Mouse (Mus musculus): ENCODE results near the gene Dnah6. TPM values are rescaled to one million over a fixed set of nuclear protein-coding genes. Genes with fewer than 3 reads are reported as not detected.

The Dnah6 gene
- polyA plus RNA-seq, 1 experiment from 2014 or later: 0.10 TPM

DNA sequence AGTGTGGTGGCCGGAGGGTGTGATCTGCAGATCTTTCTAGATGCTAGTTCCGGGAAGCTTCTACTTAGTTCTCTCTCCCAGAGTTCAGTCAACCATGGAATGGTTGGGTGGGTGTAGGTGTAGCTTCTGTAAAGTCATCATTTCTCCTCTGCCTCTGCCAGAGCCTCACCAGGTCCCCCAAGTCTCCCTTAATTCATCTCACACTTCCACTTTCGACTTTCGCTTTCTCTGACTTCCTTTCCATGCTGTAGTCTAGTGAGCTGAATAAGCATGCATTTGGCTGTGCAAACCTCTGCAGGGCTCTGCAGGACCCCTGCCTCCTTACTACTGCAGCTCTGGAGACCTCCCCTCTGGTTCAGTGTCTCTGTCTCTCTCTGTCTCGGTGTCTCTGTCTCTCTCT, 231.2 kb downstream of the Dnah6 start:
- no peaks in the 10 kb centered on the region for H3K9me3 ChIP-seq (replicated peaks; ENCODE audit: control insufficient read depth, low read length)
- WGBS: 63% methylated on average over 5 of the region's 5 CpGs
- no peaks in the 10 kb centered on the region for H3K27me3 ChIP-seq (ENCODE audit: control insufficient read depth, insufficient read depth, low read length)
- H3K27ac ChIP-seq (ENCODE audit: low read length): peak overlapping the region; percentile 22; the same call in 1 of the 2 replicates
- no peak overlapping the region for H3K9ac ChIP-seq (ENCODE audit: low read length)
- H3K4me2 ChIP-seq (ENCODE audit: low read depth, low read length): no peak overlapping the region
- no peak overlapping the region for H3K4me3 ChIP-seq (replicated peaks; ENCODE audit: low read length)
- no peaks in the 10 kb centered on the region for H3K36me3 ChIP-seq (ENCODE audit: control insufficient read depth, insufficient read depth, low read length)
- no peak for ATAC-seq (ENCODE audit: insufficient read depth, low FRiP score)
- peaks cover 13% of the 10 kb centered on the region; the same call in 1 of the 2 replicates for H3K4me1 ChIP-seq (ENCODE audit: control insufficient read depth, insufficient read depth, low read length)

DNA sequence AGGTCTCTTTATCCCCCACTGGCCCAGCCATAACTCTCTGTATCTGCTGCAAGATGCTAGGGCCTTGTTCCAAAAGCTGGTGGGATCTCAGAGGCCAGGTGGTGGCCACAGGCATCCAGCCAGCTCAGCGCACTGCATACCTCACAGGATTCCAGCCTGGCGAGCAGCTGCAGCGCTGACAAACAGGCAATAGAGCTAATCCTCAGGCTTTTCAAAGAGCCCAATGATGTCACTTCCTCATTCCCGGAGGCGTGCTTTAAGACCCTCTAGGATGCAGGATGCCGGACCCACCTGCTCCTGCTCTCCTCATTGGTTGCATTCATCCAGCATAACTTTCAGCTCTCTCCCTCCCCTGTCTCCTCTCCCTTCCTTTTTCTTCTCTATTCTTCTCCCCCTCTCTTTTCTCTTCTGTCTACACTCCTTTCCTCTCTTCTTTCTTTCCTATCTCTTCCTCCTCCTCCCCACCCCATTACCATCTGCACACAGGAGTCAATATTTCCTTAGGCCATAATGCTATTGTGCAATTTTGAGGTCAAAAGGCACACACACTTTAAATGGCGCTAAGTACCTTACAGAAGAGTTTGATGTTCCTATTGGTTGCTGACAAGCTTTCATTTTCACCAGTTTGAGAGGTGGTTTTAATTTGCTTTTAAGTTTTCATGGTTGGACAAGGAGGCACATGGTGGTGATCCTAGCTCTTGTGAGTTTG, 232.3 kb downstream of the Dnah6 start:
- ATAC-seq (ENCODE audit: insufficient read depth, low FRiP score): 0 out of 2 replicates have a peak, but pooled peaks have one; percentile 44
- 30% methylated on average over 7 of the region's 7 CpGs for whole genome bisulfite sequencing
- no peak overlapping the region for H3K4me2 ChIP-seq (ENCODE audit: low read depth, low read length)

DNA sequence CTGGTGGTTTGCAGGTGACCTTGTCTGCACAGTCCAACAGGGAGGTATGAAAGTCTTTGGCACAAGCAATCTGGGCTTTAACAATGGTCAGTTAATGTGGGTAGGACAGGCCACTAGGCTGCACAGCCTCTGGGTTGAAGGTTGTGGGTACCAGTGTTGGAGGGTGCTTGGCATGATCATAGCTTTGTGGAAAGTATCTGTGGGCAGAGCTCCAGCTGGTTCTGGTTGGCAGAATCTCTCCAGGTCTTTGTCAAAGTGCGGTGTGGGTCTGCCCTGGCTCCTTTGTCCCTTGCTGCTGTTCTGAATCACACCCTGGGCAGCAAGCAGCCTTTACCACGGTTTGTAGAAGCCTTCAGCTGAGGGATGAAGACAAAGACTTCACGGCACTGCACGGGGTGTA, 238.9 kb downstream of the Dnah6 start:
- WGBS: 84% methylated on average over 4 of the region's 4 CpGs
- no peak for ATAC-seq (ENCODE audit: insufficient read depth, low FRiP score)
- Histone ChIP-seq H3K4me1 (ENCODE audit: control insufficient read depth, insufficient read depth, low read length) (peaks cover 27% of the 10 kb centered on the region), H3K9me3 (replicated peaks; ENCODE audit: control insufficient read depth, low read length) (no peaks in the 10 kb centered on the region), H3K36me3 (ENCODE audit: control insufficient read depth, insufficient read depth, low read length) (no peaks in the 10 kb centered on the region), H3K4me2 (ENCODE audit: low read depth, low read length) (no peak overlapping the region), H3K4me3 (replicated peaks; ENCODE audit: low read length) (no peak overlapping the region), H3K27me3 (ENCODE audit: control insufficient read depth, insufficient read depth, low read length) (no peaks in the 10 kb centered on the region), H3K27ac (ENCODE audit: low read length) (no peak overlapping the region), H3K9ac (ENCODE audit: low read length) (no peak overlapping the region)

More for the DNA sequence above, 232.3 kb downstream of the Dnah6 start:
- Histone ChIP-seq H3K27me3 (ENCODE audit: control insufficient read depth, insufficient read depth, low read length) (no peaks in the 10 kb centered on the region), H3K9ac (ENCODE audit: low read length) (no peak overlapping the region), H3K27ac (ENCODE audit: low read length) (no peak overlapping the region), H3K36me3 (ENCODE audit: control insufficient read depth, insufficient read depth, low read length) (no peaks in the 10 kb centered on the region), H3K9me3 (replicated peaks; ENCODE audit: control insufficient read depth, low read length) (no peaks in the 10 kb centered on the region), H3K4me1 (ENCODE audit: control insufficient read depth, insufficient read depth, low read length) (peaks cover 15% of the 10 kb centered on the region; the same call in 1 of the 2 replicates), H3K4me3 (replicated peaks; ENCODE audit: low read length) (no peak overlapping the region)

DNA sequence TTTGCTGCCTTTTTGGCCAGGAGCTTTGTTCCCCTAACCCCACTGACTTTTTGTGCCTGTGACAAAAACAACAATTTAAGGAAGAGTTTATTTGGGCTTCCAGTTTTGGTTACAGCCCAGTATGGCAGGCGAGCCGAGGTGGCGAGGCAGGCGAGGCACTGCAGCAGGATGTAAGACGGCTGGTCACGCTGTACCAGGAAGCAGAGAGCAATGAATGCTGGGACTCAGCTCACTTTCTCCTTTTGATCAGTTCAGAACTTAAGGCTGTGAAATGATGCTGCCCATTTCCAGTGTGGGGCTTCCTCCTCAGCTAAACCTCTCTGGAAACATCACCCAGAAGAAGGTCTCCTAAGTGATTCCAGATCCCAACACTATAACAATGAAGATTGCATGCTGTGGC, 239.6 kb downstream of the Dnah6 start:
- H3K27ac ChIP-seq (ENCODE audit: low read length): peak overlapping the region; percentile 84
- WGBS: 43% methylated on average over 6 of the region's 6 CpGs

DNA sequence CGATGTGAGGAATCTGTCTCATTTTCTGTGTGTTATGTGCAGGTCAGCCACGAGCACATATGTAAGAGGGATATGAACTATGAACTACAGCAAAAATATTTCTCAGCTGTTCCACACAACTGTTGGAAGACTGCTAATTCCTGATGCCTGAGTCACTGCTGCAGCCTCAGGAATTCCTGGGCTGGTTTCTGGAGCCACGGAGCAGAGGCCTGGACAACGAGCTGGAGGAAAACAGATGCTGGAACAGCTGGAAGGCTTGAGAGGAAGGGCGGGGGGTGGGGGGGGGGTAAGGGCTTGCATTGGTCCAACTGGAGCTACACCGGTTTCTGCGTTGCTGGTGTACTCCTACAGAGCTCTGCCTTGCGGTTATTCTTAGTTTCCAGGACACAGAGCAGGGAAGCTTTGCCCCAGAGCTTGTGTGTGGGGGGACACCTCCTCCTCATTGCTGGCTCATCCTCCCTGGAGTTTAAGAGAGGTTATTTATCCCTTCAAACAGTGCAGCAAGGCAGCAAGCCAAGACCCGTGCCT, 240.3 kb downstream of the Dnah6 start:
- peak; percentile 86 for ATAC-seq (ENCODE audit: insufficient read depth, low FRiP score)
- Histone ChIP-seq H3K36me3 (ENCODE audit: control insufficient read depth, insufficient read depth, low read length) (no peaks in the 10 kb centered on the region), H3K4me1 (ENCODE audit: control insufficient read depth, insufficient read depth, low read length) (peaks cover 27% of the 10 kb centered on the region), H3K9me3 (replicated peaks; ENCODE audit: control insufficient read depth, low read length) (no peaks in the 10 kb centered on the region), H3K27me3 (ENCODE audit: control insufficient read depth, insufficient read depth, low read length) (no peaks in the 10 kb centered on the region), H3K9ac (ENCODE audit: low read length) (peak overlapping the region; percentile 44; the same call in 1 of the 2 replicates), H3K4me3 (replicated peaks; ENCODE audit: low read length) (no peak overlapping the region), H3K4me2 (ENCODE audit: low read depth, low read length) (0 out of 2 replicates have a peak overlapping the region, but pooled peaks have one; percentile 17), H3K27ac (ENCODE audit: low read length) (peak overlapping the region; percentile 84)
- WGBS: 21% methylated on average over 9 of the region's 9 CpGs

More for the DNA sequence above, 239.6 kb downstream of the Dnah6 start:
- Histone ChIP-seq H3K9me3 (replicated peaks; ENCODE audit: control insufficient read depth, low read length) (no peaks in the 10 kb centered on the region), H3K27me3 (ENCODE audit: control insufficient read depth, insufficient read depth, low read length) (no peaks in the 10 kb centered on the region), H3K4me1 (ENCODE audit: control insufficient read depth, insufficient read depth, low read length) (peaks cover 27% of the 10 kb centered on the region), H3K9ac (ENCODE audit: low read length) (no peak overlapping the region), H3K4me3 (replicated peaks; ENCODE audit: low read length) (no peak overlapping the region), H3K36me3 (ENCODE audit: control insufficient read depth, insufficient read depth, low read length) (no peaks in the 10 kb centered on the region), H3K4me2 (ENCODE audit: low read depth, low read length) (no peak overlapping the region)
- no peak for ATAC-seq (ENCODE audit: insufficient read depth, low FRiP score)

DNA sequence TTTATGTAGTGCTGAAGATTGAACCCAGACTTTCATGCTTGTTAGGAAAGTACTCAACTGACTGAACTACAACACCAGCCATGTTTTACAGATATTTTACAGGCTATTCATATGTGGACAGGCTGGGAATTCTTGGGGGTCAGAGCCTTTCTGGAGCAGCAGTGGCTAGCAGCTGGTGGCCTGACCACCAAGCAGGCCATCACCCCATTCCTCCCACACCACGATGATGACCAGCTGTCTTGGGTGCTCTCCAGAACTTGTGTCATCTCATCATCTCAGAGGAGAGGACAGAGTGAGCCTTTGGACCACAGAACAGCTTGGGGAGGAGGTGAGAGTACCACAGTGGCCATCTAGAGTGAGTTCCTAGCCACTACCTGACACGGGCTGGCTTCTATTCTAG, 244.6 kb downstream of the Dnah6 start:
- Histone ChIP-seq H3K9me3 (replicated peaks; ENCODE audit: control insufficient read depth, low read length) (no peaks in the 10 kb centered on the region), H3K4me2 (ENCODE audit: low read depth, low read length) (no peak overlapping the region), H3K9ac (ENCODE audit: low read length) (no peak overlapping the region), H3K27me3 (ENCODE audit: control insufficient read depth, insufficient read depth, low read length) (no peaks in the 10 kb centered on the region), H3K36me3 (ENCODE audit: control insufficient read depth, insufficient read depth, low read length) (no peaks in the 10 kb centered on the region), H3K27ac (ENCODE audit: low read length) (no peak overlapping the region), H3K4me3 (replicated peaks; ENCODE audit: low read length) (no peak overlapping the region), H3K4me1 (ENCODE audit: control insufficient read depth, insufficient read depth, low read length) (peaks cover 14% of the 10 kb centered on the region)
- ATAC-seq (ENCODE audit: insufficient read depth, low FRiP score): no peak
- WGBS: 86% methylated on average over 2 of the region's 2 CpGs

DNA sequence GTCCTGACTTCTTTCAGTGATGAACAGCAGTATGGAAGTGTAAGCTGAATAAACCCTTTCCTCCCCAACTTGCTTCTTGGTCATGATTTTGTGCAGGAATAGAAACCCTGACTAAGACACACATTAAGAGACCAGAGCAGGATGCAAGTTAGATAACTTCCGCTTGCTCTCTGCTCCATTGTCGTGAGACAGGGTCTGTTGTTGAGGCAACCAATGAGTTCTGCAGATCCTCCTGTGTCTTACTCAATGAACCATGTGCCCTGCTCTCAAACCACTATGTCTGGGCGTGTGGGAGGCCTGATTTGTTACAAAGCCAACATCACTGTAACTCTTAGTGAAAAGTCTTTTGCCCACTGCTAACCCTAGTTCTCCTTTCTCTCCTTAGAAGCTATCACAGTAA, 250.4 kb downstream of the Dnah6 start:
- Histone ChIP-seq H3K4me1 (ENCODE audit: control insufficient read depth, insufficient read depth, low read length) (no peaks in the 10 kb centered on the region), H3K9me3 (replicated peaks; ENCODE audit: control insufficient read depth, low read length) (no peaks in the 10 kb centered on the region), H3K9ac (ENCODE audit: low read length) (no peak overlapping the region), H3K4me3 (replicated peaks; ENCODE audit: low read length) (no peak overlapping the region), H3K27me3 (ENCODE audit: control insufficient read depth, insufficient read depth, low read length) (no peaks in the 10 kb centered on the region), H3K36me3 (ENCODE audit: control insufficient read depth, insufficient read depth, low read length) (no peaks in the 10 kb centered on the region), H3K4me2 (ENCODE audit: low read depth, low read length) (no peak overlapping the region), H3K27ac (ENCODE audit: low read length) (no peak overlapping the region)
- no peak for ATAC-seq (ENCODE audit: insufficient read depth, low FRiP score)
- WGBS: 69% methylated on average over 3 of the region's 3 CpGs

DNA sequence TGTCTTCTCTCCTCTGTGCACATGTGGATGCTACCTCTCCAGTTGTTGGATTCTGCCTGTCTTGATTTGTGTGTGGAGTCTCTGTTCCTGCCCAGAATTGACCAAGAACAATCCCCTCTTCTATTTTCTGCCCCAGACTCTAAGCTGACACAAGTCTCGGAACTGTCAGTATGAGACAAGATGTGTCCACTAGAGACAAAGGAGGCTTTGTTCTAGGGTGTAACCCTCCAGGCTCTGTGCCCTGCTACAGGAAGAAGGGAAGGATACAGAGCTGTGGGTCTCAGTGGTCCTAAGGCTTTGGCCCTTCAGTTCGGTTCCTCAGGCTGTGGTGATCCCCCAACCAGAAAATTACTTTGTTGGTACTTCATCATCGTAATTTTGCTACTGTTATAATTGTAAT, 251.7 kb downstream of the Dnah6 start:
- H3K4me3 ChIP-seq (replicated peaks; ENCODE audit: low read length): no peak overlapping the region
- H3K9me3 ChIP-seq (replicated peaks; ENCODE audit: control insufficient read depth, low read length): no peaks in the 10 kb centered on the region
- no peak overlapping the region for H3K4me2 ChIP-seq (ENCODE audit: low read depth, low read length)
- H3K36me3 ChIP-seq (ENCODE audit: control insufficient read depth, insufficient read depth, low read length): no peaks in the 10 kb centered on the region
- WGBS: 78% methylated on average over 3 of the region's 3 CpGs
- no peak overlapping the region for H3K27ac ChIP-seq (ENCODE audit: low read length)
- H3K27me3 ChIP-seq (ENCODE audit: control insufficient read depth, insufficient read depth, low read length): no peaks in the 10 kb centered on the region
- no peak overlapping the region for H3K9ac ChIP-seq (ENCODE audit: low read length)
- ATAC-seq (ENCODE audit: insufficient read depth, low FRiP score): no peak
- H3K4me1 ChIP-seq (ENCODE audit: control insufficient read depth, insufficient read depth, low read length): no peaks in the 10 kb centered on the region

Measured in stomach, embryonic 16.5 days (tissue).